Mouse (Mus musculus): ENCODE data around the gene Icam1.

Gene Icam1

DNA sequence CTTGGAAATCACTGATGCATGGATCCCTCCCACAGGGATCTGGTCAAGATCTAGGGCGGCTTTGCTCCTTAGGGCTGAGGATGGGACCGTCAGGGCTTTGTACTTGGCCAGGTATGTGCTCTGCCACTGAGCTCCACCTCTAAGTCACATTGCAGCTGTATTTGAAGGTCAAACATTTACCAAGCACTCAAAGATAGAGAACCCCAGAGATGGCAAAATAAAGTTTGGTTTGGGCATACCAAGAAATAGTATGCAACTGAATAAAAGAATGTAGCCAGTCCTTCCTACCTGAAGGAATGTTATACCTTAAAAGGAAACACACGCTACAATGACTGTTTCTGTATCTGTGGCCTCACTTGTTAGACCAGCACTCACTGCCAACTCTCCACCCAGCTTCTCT lies 5.6 kb downstream of the Icam1 start:
- no peak for ATAC-seq (ENCODE audit: insufficient number of reproducible peaks, low FRiP score, low TSS enrichment)

GRCm38 (mm10) chr9:21022288-21022687 lies 6.5 kb downstream of the Icam1 start:
- ATAC-seq (ENCODE audit: insufficient number of reproducible peaks, low FRiP score, low TSS enrichment): no peak

GRCm38 (mm10) chr9:21022726-21023125 lies 6.9 kb downstream of the Icam1 start:
- no peak for ATAC-seq (ENCODE audit: insufficient number of reproducible peaks, low FRiP score, low TSS enrichment)

DNA sequence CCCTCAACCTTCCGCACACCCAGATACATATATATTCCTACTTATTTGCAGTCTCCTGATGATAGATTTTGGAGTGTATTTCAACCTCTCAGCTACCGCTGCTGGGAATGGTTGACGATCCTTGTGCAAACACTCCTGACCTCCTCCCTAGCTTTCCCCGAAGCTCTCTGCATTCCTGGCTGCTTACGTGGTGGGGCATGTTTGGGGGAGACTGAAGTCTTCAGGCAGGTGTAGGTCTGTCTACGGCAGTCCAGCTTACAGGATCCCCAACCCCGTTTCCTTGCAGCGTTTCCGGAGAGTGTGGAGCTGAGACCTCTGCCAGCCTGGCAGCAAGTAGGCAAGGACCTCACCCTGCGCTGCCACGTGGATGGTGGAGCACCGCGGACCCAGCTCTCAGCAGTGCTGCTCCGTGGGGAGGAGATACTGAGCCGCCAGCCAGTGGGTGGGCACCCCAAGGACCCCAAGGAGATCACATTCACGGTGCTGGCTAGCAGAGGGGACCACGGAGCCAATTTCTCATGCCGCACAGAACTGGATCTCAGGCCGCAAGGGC lies 9.5 kb downstream of the Icam1 start:
- ATAC-seq (ENCODE audit: insufficient number of reproducible peaks, low FRiP score, low TSS enrichment): no peak

- no peak for ATAC-seq (ENCODE audit: insufficient number of reproducible peaks, low FRiP score, low TSS enrichment)
Measured at GRCm38 (mm10) chr9:21026849-21027248, 11.1 kb downstream of the Icam1 start.

GRCm38 (mm10) chr9:21027774-21028290 lies 12.0 kb downstream of the Icam1 start:
- no peak for ATAC-seq (ENCODE audit: insufficient number of reproducible peaks, low FRiP score, low TSS enrichment)

DNA sequence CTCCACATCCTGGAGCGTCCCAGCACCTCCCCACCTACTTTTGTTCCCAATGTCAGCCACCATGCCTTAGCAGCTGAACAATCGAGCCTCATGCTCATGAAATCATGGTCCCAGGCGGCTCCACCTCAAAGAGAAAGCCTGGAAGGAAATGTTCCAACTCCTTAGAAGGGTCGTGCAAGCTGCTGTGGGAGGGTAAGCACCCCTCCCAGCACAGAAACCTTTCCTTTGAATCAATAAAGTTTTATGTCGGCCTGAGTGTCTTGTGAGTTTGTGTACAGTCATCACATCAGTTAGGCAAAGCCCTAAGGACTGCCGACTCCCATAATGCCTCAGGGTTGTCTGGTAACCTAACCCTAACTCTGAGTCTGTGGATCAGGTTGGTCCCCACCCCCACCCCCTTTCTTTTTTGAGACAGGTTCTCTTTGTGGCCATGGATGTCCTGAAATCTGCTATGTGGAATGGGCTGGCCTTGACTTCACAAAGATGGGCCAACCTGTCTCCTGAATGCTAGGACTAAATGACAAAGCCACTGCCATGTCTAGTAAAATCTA lies 12.8 kb downstream of the Icam1 start:
- ATAC-seq (ENCODE audit: insufficient number of reproducible peaks, low FRiP score, low TSS enrichment): no peak

DNA sequence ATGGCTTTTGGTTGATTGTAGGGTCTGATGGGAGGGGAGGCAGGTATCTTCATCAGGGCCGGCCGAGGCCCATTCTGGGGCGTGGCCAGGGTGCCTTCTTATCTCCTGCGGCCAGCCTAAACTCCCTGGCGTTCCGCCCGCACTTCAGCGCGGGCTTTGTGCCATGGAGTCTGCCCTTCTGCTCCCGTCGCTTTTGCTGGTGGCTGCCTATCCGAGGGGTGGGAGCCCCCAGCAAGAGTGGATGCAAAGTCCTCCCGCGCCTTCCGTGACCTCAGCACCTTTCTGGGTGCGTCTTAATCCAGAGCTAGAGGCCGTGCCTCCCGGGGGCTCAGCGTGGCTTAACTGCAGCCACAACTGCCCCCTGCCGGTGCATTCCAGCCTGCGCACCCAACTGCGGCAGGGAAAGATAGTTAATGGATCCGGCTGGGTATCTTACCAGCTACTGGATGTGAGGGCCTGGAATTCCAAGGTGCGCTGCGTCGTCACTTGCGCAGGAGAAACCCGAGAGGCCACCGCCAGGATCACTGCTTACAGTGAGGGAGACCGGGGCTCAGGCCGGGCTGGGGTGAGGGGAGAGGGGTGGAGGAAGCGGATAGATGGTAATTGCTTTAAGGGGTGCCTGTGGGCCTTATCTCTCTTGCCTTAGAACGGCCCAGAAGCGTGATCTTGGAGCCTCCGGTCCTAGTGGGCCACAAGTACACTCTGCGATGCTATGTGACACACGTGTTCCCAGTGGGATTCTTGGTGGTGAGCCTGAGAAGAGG lies 13.7 kb downstream of the Icam1 start, which contains the start of gene Icam4:
TSS of gene Icam4 (plus strand) at position 83 of the 764 bp plus-strand sequence.
- no peak for ATAC-seq (ENCODE audit: insufficient number of reproducible peaks, low FRiP score, low TSS enrichment)

DNA sequence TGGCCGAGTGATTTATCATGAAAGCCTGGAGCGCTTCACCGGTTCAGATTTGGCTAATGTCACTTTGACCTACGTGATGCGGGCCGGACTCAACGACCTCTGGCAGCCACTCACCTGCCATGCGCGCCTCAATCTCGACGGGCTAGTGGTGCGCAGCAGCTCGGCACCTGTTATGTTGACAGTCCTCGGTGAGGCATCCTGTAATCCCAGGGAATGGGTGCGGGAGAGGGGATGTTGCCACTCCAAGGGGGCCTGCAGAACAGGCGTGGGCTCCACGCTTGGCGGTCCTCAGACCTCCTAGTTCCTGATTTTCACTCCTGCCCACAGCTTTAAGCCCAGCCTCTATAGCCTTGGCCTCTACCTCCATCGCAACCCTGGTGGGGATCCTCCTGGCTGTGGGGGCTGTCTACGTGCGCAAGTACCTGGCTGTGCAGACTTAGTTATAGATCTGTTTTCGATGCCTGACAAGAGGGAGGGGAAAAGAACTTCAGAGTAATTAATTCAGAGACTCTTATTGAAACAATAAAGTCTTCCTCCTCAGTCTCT lies 14.3 kb downstream of the Icam1 start:
- ATAC-seq (ENCODE audit: insufficient number of reproducible peaks, low FRiP score, low TSS enrichment): no peak

GRCm38 (mm10) chr9:21030781-21031250 lies 15.0 kb downstream of the Icam1 start:
- ATAC-seq (ENCODE audit: insufficient number of reproducible peaks, low FRiP score, low TSS enrichment): peak; percentile 74; the same call in 1 of the 2 replicates

DNA sequence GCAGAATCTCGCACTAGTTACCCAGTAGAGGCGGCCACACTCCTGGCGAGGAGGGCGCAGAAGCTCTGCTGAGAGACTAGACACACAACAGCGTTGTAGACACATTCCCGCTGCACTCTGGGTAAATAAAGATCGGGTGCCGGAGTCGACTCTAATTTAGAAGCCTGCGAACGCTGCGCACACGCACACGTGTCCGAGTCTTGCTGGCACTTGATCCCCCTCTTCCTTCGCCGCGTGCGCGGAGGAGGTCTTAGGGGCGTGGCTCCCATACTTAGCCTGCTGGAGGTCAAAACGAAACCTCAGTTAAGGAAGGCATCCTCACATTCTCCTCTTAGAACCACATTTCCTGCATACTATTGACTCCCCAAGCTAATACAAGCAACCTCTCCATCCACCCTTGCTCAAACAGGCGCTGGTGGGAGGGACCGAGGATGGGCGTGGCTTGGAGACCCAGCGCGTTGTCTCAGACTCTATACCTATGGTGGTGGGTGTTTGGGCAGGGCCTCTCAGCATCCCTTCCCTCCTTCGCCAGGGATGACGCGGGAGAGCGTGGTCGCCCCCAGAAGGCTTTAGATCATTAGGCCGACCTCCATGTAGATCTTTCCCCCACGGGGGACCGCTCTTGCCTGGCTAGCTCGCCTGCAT lies 15.6 kb downstream of the Icam1 start:
- no peak for ATAC-seq (ENCODE audit: insufficient number of reproducible peaks, low FRiP score, low TSS enrichment)

GRCm38 (mm10) chr9:21031896-21032351 lies 16.1 kb downstream of the Icam1 start, which contains the start of gene Icam5:
TSS of gene Icam5 (plus strand) at chr9:21032073.
- ATAC-seq (ENCODE audit: insufficient number of reproducible peaks, low FRiP score, low TSS enrichment): peak; percentile 36

DNA sequence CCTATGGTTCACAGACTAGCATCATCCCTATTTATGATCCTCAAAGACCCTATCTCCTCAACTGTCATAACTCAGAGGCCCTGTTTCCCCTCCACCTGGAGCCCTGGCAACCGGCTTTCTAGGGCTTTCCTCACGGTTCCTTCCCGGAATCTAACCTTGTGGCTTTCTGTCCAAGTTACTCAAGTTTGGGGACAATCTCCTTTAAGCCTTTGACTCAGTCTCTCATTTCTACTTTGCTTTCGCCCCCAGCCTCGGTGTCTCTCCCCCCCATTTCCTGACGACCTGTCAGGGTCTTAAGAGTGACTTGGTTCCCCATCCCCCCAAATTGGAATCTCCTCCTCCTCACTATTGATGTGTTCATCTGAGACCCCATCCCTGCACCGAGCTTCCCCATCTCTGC lies 16.7 kb downstream of the Icam1 start:
- ATAC-seq (ENCODE audit: insufficient number of reproducible peaks, low FRiP score, low TSS enrichment): no peak

DNA sequence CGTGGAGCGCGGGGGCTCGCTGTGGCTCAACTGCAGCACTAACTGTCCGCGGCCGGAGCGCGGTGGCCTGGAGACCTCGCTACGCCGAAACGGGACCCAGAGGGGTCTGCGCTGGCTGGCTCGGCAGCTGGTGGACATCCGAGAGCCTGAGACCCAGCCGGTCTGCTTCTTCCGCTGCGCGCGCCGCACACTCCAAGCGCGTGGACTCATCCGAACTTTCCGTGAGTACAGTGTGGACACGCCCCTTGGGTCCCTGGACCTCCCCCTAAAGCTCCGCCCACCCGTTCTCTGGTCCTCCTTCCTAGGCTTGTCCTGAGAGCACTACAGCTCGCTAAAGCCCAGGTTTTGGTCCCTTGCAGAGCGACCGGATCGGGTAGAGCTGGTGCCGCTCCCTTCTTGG lies 17.4 kb downstream of the Icam1 start:
- ATAC-seq (ENCODE audit: insufficient number of reproducible peaks, low FRiP score, low TSS enrichment): no peak

DNA sequence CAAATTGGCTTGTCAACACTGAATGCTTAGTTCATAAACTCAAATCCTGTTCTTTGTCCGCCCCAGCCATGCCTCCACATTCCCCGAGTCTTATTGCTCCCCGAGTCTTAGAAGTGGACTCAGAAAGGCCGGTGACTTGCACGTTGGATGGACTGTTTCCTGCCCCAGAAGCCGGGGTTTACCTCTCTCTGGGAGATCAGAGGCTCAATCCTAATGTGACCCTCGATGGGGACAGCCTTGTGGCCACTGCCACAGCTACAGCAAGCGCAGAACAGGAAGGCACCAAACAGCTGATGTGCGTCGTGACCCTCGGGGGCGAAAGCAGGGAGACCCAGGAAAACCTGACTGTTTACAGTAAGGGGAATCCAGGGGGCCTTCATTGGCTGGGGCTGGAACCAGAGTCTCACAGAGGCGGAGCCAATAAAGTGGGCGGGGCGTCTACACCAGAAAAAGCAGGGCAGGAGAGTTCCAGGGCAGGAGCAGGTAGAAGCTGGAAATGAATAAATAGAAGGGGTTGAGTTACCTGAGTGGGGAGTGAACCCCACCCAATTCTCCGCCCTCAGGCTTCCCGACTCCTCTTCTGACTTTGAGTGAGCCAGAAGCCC lies 18.8 kb downstream of the Icam1 start:
- ATAC-seq (ENCODE audit: insufficient number of reproducible peaks, low FRiP score, low TSS enrichment): no peak

DNA sequence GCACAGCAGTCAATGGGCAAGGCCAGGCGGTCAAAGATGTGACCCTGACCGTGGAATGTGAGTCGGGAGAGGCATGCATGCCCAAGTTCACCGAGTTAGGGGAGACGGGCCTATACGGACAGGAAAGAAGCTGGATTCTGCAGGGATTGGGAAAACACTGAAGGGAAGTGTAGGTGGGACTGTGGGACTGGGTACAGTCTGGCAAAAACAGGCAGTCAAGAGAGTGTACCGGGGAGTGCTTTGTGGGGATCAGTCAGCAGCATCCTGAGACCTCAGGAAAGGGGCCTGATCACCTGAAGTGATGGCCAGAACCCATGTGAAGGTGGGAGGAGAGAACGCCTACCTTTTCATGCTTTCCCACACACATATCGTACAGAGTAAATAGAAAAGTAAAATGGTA lies 19.8 kb downstream of the Icam1 start:
- no peak for ATAC-seq (ENCODE audit: insufficient number of reproducible peaks, low FRiP score, low TSS enrichment)

GRCm38 (mm10) chr9:21036161-21036560 lies 20.4 kb downstream of the Icam1 start:
- ATAC-seq (ENCODE audit: insufficient number of reproducible peaks, low FRiP score, low TSS enrichment): no peak

- ATAC-seq (ENCODE audit: insufficient number of reproducible peaks, low FRiP score, low TSS enrichment): no peak
Measured at GRCm38 (mm10) chr9:21036666-21037065, 20.9 kb downstream of the Icam1 start.

GRCm38 (mm10) chr9:21037481-21037891 lies 21.7 kb downstream of the Icam1 start:
- no peak for ATAC-seq (ENCODE audit: insufficient number of reproducible peaks, low FRiP score, low TSS enrichment)

GRCm38 (mm10) chr9:21039779-21040178 lies 24.0 kb downstream of the Icam1 start:
- no peak for ATAC-seq (ENCODE audit: insufficient number of reproducible peaks, low FRiP score, low TSS enrichment)
